Mouse (Mus musculus): Measurements from ENCODE around the gene Zswim3.
"Not testable (repeated sequence)": the region's sequence is repeated elsewhere in the genome, so short reads cannot be mapped to it uniquely, and the experiment has no call there.

The Zswim3 gene

GRCm38 (mm10) chr2:164857101-164857821, 52.4 kb downstream of the Zswim3 start, which contains the start of gene Pltp:
Gene Pltp (minus strand): TSS chr2:164857711.
- DNase-seq = no peak

GRCm38 (mm10) chr2:164857842-164858553, 53.1 kb downstream of the Zswim3 start:
- no peak for DNase-seq

- no peak for DNase-seq
Measured at GRCm38 (mm10) chr2:164859155-164859554, 54.3 kb downstream of the Zswim3 start.

- no peak for DNase-seq
Measured at GRCm38 (mm10) chr2:164859640-164860432, 54.9 kb downstream of the Zswim3 start.

GRCm38 (mm10) chr2:164861094-164861493, 56.2 kb downstream of the Zswim3 start:
- DNase-seq = no peak

GRCm38 (mm10) chr2:164862179-164862861, 57.4 kb downstream of the Zswim3 start:
- DNase-seq = no peak

- DNase-seq = not testable (repeated sequence)
Measured at GRCm38 (mm10) chr2:164863411-164863810, 58.5 kb downstream of the Zswim3 start.

- no peak for DNase-seq
Measured at GRCm38 (mm10) chr2:164864593-164864992, 59.7 kb downstream of the Zswim3 start.

GRCm38 (mm10) chr2:164866741-164867551, 62.0 kb downstream of the Zswim3 start:
- no peak for DNase-seq

GRCm38 (mm10) chr2:164867566-164867965, 62.7 kb downstream of the Zswim3 start:
- no peak for DNase-seq

- no peak for DNase-seq
Measured at GRCm38 (mm10) chr2:164868491-164868890, 63.6 kb downstream of the Zswim3 start.
